In the genomic region with DNA sequence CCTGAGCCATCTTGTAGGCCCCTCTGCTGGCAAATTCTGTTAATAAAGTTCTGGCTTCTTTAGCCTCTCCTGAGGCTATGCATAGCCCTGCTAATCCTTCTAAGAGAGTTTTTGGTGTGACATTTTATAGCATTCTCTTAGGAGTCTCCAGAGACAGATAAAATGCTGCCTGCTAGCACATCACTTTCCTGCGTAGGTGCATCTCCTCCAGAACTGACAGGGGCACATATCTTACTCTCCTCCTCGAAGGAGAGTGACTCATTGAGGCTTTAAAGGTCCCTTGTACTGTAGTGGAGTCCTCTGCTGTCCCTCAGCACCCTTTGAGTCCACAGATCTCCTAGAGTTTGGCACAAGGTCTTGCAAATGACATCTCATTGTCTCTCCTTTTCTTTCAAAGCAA, we compare ENCODE assay signal across 16 mouse cellular contexts.
"Had no signal": no experiment of that assay in that cellular context is flagged by ENCODE, and none has a peak within 500 bp of the region (broad histone marks: within the 10 kb centered on the region; RNA-seq: fewer than 3 reads in every experiment).

No protein-coding gene starts in this region.

- H3K27ac ChIP-seq: liver, embryonic 12.5 days; liver, embryonic 14.5 days; lung, embryonic 15.5 days; macrophage; neural tube, embryonic 12.5 days; stomach, embryonic 15.5 days; stomach, postnatal 0 days had no signal

- H3K27me3 ChIP-seq: liver, embryonic 12.5 days; lung, embryonic 15.5 days; megakaryocyte, embryonic 14.5 days; neural tube, embryonic 12.5 days; stomach, embryonic 15.5 days had no signal

- H3K4me3 ChIP-seq: liver, embryonic 12.5 days; lung, embryonic 15.5 days; megakaryocyte, embryonic 14.5 days; neural tube, embryonic 12.5 days; stomach, embryonic 15.5 days had no signal

- H3K4me2 ChIP-seq: liver, embryonic 12.5 days; lung, embryonic 15.5 days; neural tube, embryonic 12.5 days; stomach, embryonic 15.5 days had no signal

- H3K4me1 ChIP-seq: liver, embryonic 12.5 days; lung, embryonic 15.5 days had no signal

- DNase-seq: lung, adult 18-20 months; lung, postnatal 14 days; lung, postnatal 36 days; right cerebral cortex, postnatal 25 days; thymus, adult 2 months; thymus, postnatal 25 days; thymus, postnatal 4 days had no signal

- ATAC-seq: liver, embryonic 12.5 days; lung, postnatal 0 days had no signal

- H3K36me3 ChIP-seq: liver, embryonic 12.5 days; lung, embryonic 15.5 days; neural tube, embryonic 12.5 days; stomach, embryonic 15.5 days had no signal

- H3K9me3 ChIP-seq: liver, embryonic 12.5 days; lung, embryonic 15.5 days; neural tube, embryonic 12.5 days; stomach, embryonic 15.5 days had no signal

- H3K9ac ChIP-seq: liver, embryonic 12.5 days; liver, embryonic 14.5 days; lung, embryonic 15.5 days; neural tube, embryonic 12.5 days; stomach, embryonic 15.5 days had no signal
